Mouse (Mus musculus) kidney, embryonic 16.5 days (tissue): Measurements from ENCODE around the gene Lypd1. TPM values are rescaled to one million over a fixed set of nuclear protein-coding genes. Genes with fewer than 3 reads are reported as not detected.

Experiments used
- ATAC-seq: fragments of 200-750 bp; cut with Nextera tagmentation; 2 replicates; pipeline ENCODE4 v1.8.0; 2017; ENCODE audit warnings: moderate TSS enrichment; ENCODE audit not compliant: low FRiP score, low TSS enrichment
- H3K27ac ChIP-seq: fragments of 300-500 bp; sonication (generic); 2 replicates; pipeline ENCODE4 v1.5.1; 2014; ENCODE audit warnings: low read length
- H3K27me3 ChIP-seq: fragments of 300-500 bp; sonication (generic); 2 replicates; pipeline ENCODE4 v1.6.1; 2014; ENCODE audit warnings: low read length, control low read depth, mixed read lengths; ENCODE audit not compliant: insufficient read depth
- H3K36me3 ChIP-seq: fragments of 300-500 bp; sonication (generic); 2 replicates; pipeline ENCODE4 v1.6.1; 2014; ENCODE audit warnings: low read length, control low read depth, mixed read lengths; ENCODE audit not compliant: insufficient read depth
- H3K4me1 ChIP-seq: fragments of 300-500 bp; sonication (generic); 2 replicates; pipeline ENCODE4 v1.6.1; 2014; ENCODE audit warnings: low read length, control low read depth, mixed read lengths; ENCODE audit not compliant: insufficient read depth
- H3K4me2 ChIP-seq: fragments of 300-500 bp; sonication (generic); replicated peaks from 2 replicates; pipeline ENCODE4 v1.6.1; 2014; ENCODE audit warnings: low read depth, low read length
- H3K4me3 ChIP-seq: fragments of 300-500 bp; sonication (generic); 2 replicates; pipeline ENCODE4 v1.5.1; 2014; ENCODE audit warnings: mild to moderate bottlenecking, low read length
- H3K9ac ChIP-seq: fragments of 300-500 bp; sonication (generic); replicated peaks from 2 replicates; pipeline ENCODE4 v1.6.1; 2014; ENCODE audit warnings: low read length
- H3K9me3 ChIP-seq: fragments of 300-500 bp; sonication (generic); 2 replicates; pipeline ENCODE4 v1.6.1; 2016; ENCODE audit warnings: low read length, control low read depth
- WGBS: fragments of 180-500 bp; shearing (Covaris S2); extraction: QIAGEN DNeasy Blood & Tissue Kit; methylation state at CpG from one replicate; pipeline ENCODE4 v1.1.7; 2014; 5-methylcytosine and 5-hydroxymethylcytosine counted together
- polyA plus RNA-seq: library from polyadenylated mRNA; unstranded; fragments of >200 nt; fragmentation: Nextera tagmentation; extraction: Ambion mirVana; gene quantifications from 2 replicates; pipeline ENCODE4 v1.2.1, GENCODE M21; 2015

The Lypd1 gene
- polyA plus RNA-seq, 1 experiment from 2014 or later: 1.3 TPM

DNA sequence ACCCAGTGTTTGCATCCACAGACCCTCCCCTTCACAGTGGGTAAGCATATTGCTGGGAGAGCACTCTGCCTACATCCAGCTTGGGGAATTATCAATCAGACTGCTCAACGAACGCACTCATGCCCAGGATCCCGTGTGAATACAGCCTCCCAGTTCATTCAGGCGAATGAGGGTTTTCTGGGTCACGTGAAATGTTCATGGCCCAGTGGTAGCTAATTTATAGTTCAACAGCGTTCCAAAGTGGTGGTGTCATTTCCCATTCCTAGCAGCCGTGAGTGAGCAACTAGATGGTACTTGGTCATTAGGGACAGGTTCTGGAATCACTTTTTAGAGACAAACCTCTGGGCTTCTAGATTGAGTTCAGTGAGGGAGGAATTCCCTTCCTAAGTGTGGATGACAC is 91.8 kb downstream of the Lypd1 start:
- Histone ChIP-seq H3K27me3 (no peaks in the 10 kb centered on the region), H3K27ac (no peak overlapping the region), H3K36me3 (no peaks in the 10 kb centered on the region), H3K9ac (no peak overlapping the region), H3K4me3 (no peak overlapping the region), H3K4me1 (0 out of 2 replicates have a peak, but pooled peaks cover 4% of the 10 kb centered on the region), H3K9me3 (no peaks in the 10 kb centered on the region), H3K4me2 (no peak overlapping the region)
- WGBS: 50% methylated on average over 7 of the region's 7 CpGs
- ATAC-seq: peak; percentile 51; the same call in 1 of the 2 replicates

Other genes with a start within 250 kb of the Lypd1 start
- gene Gpr39, start 236.1 kb downstream of the Lypd1 start, polyA plus RNA-seq: 6.2 and 7.0 TPM in 2 replicates